Mouse (Mus musculus) c-Kit-positive CD71-positive TER-119-negative erythroid progenitor cells, embryonic 14.5 days (primary cell): Measurements from ENCODE around the gene Lnpep.
"Not testable (repeated sequence)": the region's sequence is repeated elsewhere in the genome, so short reads cannot be mapped to it uniquely, and the experiment has no call there.

Experiments
- DNase-seq: peaks from one replicate; pipeline ENCODE4 v3.0.0-alpha.2; 2013; ENCODE audit warnings: low read depth

Lnpep gene

GRCm38 (mm10) chr17:17624957-17625586 lies at the start of gene Lnpep:
Gene Lnpep (minus strand): TSS chr17:17625050.
- peak; percentile 84 for DNase-seq

DNA sequence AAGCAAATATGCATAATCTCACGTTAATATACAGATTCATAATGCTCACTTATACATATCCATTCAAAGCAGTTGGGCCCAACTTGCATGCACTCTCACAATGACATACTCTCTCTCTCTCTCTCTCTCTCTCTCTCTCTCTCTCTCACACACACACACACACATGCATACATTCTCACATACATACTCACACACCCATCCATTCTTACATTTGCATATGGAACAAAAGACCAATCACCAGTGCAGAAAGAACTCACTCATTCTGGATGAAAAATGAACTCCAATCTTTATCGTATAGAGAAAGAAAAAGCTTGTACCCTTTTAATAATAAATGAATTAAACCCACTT lies 31.0 kb upstream of the Lnpep start:
- no peak for DNase-seq

DNA sequence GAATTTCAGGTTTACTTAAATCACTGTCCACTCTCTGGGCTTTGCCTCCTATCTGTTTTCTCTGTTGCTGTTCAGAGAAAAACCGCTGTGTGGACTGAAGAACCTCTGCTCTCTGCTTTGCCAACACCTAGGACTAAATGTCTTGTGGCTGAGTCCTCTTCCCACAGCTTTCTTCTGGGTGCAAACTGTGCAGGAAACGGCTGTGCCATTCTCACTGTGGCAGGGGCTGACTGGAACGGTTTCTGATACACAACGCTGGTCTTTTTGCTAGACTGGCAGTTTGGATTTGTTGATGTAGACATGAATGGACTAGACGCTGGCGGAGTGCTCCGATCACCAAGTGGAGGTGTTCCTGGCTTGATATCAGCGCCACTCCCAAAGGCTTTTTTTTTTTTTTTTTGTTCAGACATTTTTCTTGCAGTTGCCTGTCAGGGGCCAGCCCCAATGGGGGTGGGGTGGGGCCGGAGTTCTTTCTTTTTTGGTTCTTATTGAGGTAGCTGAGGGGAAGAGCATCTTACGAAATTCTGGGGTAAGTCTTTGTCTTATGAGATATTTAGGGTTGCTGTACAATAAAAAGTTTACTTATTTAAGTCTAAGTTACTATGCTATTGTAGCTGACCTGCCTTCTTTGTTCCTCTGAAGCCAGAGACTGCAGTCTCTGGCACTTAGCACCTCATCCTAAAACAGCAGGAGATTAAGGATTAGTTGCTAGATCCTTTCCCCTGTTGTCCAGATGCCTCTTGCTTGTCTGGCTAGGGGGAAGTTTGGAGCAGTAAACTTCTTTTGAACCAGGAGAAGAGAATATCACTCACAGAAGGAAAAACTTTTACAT lies 30.4 kb upstream of the Lnpep start:
- no peak for DNase-seq

- no peak for DNase-seq
These were observed 27.7 kb upstream of the Lnpep start for GRCm38 (mm10) chr17:17652570-17652969.

DNA sequence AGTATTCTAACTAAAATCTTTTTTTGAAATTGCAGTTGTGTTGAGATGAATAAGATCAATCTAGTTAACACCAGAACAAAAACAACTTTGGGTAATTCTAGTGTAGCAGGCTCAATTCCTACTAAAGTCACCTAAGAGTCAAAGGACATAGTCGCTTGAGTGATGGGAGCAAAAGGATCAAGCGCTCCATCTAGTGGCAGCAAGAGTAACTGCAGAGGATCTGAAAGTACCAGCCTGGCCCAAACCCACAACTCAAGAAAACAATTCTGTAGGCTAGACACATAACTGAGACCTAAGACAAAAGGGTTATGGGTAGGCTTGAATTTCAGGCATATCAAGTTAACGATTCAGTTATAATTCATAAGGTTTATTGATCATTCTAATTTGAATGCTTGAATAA lies 20.9 kb upstream of the Lnpep start:
- peak; percentile 43 for DNase-seq

GRCm38 (mm10) chr17:17637387-17637786 lies 12.5 kb upstream of the Lnpep start:
- no peak for DNase-seq

- no peak for DNase-seq
These were observed 11.3 kb upstream of the Lnpep start for GRCm38 (mm10) chr17:17636147-17636546.

GRCm38 (mm10) chr17:17634033-17634432 lies 9.2 kb upstream of the Lnpep start:
- DNase-seq: no peak

DNA sequence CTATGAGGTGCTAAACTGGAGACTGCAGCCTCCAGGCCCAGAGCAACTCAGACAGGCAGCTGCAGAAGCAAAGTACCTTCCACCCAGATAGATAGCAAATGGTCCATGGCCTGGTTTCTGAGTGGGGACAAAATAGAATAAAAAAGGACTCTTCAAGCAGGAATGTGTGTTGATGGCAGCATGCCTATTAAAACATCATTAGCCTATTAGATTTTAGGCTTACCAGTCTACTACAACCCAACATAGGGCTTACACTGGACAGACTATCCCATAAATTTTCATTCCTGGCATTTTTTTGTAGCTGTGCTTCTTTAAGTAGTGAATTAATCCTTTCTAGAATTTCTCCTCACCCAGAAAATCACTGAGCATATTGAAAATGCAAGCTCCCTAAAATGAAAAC lies 7.1 kb upstream of the Lnpep start:
- DNase-seq: no peak

- not testable (repeated sequence) for DNase-seq
These were observed 3.5 kb upstream of the Lnpep start for GRCm38 (mm10) chr17:17628237-17628879.

DNA sequence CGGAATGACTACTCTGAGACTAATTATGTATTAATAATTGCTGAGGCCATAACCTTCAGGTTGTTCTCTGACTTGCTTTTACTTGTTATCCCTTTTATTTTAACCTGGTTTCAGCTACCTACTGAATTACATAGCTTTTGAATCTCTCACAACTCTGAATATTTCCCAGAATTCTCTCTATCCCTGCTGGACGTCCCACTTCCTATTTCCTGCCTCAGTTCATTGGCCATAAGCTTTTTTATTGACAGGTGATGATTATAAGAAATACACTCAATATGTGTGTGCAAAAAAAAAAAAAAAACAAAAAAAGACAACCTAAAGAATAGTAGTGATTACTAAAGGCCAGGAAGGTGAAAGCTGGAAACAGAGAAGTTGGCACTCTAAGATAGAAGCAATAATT lies 2.7 kb upstream of the Lnpep start:
- no peak for DNase-seq

DNA sequence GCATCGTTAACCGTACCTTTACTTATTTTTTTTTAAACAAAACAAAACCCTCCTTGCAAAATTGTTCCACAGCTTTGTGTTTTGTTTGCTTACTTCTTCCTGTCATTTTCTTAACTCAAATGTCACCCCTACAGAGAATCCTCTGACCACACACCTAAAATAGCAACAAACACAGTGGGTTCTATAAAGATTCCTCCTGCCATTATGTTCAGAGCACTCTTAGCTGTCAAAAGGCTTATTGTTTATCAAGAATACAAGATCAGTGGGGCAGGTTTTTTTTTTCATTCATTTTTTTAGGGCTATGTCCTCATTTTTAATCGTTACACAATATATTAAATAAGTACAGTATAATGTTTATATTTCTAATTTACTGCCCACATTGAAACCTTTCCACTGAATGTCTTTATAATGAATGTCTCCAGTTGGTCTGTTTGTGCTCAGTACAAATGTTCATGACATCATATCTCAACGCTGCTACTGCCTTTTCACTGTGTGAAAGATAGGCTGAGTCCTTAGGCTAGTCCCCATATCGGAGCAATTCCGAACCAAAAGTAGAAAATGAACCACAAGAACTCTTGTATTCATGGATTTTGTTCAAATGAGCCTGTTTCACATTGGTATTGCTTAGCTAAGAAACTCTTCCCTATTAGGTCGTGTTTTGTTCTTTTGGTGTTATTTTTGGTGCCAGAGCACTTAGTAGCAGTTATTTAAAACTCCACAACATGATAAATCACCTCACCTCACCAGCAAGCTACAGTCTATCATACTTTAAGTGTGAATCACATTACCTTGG lies 1.2 kb upstream of the Lnpep start:
- peak; percentile 44 for DNase-seq

DNA sequence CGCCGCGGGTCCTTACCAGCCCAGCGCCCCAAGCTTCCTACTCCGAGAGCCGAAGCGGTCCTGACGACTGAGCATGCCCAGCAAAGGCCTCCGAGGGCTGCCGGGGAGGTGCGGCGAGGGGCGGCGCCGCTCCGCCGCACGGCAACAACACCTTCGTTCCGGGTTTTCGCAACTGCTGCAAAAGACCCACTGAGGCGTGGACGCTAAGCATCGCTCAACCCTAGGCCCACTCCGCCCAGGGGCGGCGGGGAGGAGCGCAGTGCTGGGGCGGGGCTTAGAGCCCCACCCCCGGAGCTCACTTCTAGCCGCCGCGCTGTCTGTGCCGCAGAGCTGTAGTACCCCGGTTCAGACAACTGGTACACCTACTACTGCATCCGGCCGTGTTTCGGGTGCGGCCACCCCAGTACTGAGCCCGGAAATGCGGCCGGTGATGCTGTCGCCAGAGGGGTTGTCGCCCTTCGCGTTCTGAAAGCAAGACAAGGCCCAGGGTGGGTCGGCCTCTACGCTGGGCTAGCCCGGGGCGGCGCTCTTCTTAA lies 361 bp downstream of the Lnpep start:
- DNase-seq: peak; percentile 92

- DNase-seq: no peak
These were observed 895 bp downstream of the Lnpep start for GRCm38 (mm10) chr17:17623890-17624420.

- no peak for DNase-seq
These were observed 1.5 kb downstream of the Lnpep start for GRCm38 (mm10) chr17:17623221-17623889.

GRCm38 (mm10) chr17:17622576-17622975 lies 2.3 kb downstream of the Lnpep start:
- no peak for DNase-seq

GRCm38 (mm10) chr17:17621586-17621985 lies 3.3 kb downstream of the Lnpep start:
- no peak for DNase-seq

DNA sequence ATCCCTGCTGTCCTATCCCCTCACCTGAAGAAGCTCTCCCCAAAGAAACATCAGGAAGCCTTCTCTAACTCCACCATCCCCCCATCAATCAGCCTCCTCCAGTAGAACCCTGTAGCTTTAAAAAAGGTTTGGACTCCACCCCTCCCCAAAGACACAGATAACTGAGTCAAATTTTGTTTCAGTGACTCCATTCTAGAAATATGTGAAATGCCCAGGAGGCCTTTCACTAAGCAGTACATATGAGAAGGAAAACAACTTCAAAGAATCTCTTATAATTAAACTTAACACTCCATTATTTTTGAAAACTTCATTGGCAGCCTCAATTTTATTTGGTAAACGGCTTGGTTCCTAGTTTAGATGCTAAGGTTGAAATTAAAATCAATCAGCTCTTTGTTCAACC lies 6.4 kb downstream of the Lnpep start:
- no peak for DNase-seq

GRCm38 (mm10) chr17:17617440-17618204 lies 7.2 kb downstream of the Lnpep start:
- DNase-seq: no peak

DNA sequence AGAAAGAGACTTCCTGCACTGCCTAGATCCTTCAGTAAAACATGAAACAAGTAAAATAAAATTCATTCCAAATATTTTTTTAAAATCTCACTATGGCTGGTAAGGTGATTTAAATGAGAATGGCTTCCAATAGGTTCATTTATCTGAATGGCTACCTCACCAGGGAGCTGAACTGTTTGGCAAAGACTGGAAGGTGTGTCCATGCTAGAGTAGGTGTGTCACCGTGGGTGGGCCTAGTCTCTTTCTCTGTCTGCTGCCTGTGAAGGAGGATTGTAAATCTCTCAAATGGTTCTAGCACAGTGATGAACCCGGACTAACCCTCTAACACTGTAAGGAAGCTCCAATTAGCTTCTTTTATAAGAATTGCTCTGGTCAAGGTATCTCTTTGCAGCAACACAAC lies 12.5 kb downstream of the Lnpep start:
- DNase-seq: no peak

DNA sequence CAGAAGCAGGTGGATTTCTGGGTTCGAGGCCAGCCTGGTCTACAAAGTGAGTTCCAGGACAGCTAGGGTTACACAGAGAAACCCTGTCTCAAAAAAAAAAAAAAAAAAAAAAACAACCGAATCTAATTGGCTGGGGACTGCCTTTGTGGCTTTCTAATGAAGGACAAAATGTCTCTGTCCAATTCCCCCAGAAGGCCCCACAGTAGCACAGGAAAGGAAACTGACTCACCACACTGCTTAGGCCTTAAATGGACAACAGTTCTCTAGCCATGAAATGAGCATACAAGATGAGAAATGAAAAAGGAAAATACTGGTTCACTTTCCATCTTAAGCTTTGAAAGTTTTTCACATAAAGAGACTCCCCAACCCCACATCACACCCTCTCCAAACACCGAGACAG lies 15.3 kb downstream of the Lnpep start:
- no peak for DNase-seq
